Mouse (Mus musculus): Measurements from ENCODE around the gene P4ha2.
A peak's percentile ranks its signal among the peaks of the same experiment; 100 is the strongest.

P4ha2 gene

GRCm38 (mm10) chr11:54068520-54069371, 31.1 kb upstream of the P4ha2 start, which contains the start of gene Pdlim4:
Pdlim4 (minus strand) TSS chr11:54069014.
- no peak for DNase-seq

- peak; percentile 32 to 43 for DNase-seq
These were observed 28.0 kb upstream of the P4ha2 start for GRCm38 (mm10) chr11:54071726-54072445.

DNA sequence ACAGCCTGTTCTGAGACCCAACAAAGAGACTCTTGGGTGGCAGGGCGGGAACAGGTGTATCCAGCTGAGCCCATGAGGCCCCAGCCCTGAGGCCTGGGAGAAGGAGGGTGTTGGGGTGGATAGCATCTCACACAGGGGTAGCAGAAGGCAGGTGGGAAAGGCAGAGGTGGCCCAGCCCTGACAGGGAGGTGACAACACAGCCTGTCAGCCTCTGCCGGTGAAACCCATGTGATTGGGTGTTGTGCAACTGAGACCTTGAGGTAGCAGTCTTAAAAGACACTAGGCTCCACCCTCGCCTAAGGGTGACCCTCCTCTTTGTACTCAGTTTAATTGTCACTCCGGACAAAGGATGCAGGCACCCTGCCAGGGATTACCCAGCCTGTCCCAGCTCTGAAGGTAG, 26.6 kb upstream of the P4ha2 start:
- no peak for DNase-seq

GRCm38 (mm10) chr11:54075353-54075752, 24.5 kb upstream of the P4ha2 start:
- no peak for DNase-seq

GRCm38 (mm10) chr11:54076101-54076500, 23.8 kb upstream of the P4ha2 start:
- DNase-seq = no peak

DNA sequence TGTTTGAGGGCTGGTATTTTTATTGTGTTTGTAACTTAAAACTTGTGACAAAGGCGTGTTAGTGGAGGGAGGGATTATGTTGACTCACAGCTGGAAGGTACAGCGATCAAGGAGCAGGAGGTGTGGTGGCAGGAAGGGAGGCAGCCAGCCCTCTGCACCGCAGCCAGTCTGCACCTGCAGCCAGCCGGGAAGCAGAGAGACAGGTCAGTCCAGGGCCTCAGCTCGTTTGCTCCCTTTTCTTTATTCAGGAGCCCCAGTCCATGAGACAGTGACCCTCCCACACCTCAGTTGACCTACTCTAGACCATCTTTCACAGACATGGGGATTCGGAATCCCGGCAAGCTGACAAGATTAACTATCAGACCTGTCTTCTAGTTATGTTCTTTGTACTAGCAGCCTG, 19.5 kb upstream of the P4ha2 start:
- no peak for DNase-seq

DNA sequence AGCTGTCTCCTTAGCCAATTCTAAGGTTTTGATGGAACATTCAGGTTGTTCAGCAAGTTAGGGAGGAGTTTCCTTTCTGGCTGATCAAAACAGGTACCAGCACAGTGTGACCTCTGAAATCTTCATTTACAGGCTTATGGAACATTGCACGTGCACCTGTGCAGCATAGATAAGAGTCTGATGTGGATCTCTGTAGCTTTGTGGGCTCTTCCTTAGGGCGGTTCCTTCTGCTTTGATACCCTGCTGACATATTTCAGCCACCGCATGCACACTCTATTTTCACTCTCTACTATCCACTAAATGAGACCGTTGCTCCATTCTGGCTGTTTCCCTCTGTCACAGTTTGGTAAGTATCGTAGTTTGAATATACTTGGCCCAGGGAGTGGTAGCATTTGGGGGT, 17.2 kb upstream of the P4ha2 start:
- no peak for DNase-seq

DNA sequence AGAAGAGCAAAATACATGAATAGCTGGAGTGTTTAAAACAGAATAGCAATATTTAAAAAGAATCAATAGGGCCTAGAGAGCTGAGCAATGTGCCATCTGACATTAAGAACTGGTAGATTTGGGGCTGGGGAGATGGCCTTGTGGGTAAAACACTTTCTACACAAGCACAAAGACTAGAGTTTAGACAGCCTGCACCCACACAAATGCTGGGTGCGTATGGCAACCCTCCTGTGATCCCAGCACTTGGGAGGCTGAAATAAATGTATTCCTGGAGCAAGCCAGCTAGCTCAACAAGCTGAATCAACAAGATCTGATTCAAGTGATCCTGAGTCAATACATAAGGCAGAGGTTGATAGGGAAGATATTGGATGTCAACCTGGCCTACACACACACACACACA, 14.9 kb upstream of the P4ha2 start:
- no peak for DNase-seq

DNA sequence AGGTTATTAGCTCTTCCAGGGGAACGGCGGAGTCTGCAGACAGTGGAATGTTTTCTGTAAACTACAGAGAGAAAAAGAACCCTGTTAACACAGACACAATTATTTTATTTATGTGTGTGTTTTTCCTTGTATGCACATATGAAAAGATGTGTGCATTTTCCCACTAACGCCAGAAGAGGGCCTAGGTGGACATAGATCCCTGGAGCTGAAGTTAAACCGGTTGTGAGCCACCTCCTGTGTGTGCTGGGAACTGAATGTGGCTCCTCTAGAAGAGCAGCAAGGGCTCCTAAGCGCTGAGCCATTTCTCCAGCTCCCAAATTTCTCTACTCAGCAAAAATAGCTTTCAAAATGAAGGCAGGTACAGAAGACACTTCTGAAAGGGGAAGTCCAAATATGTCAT, 14.1 kb upstream of the P4ha2 start:
- no peak for DNase-seq

- DNase-seq = no peak
These were observed 11.5 kb upstream of the P4ha2 start for GRCm38 (mm10) chr11:54088253-54088946.

- peak; percentile 83 to 92 for DNase-seq
These were observed 11.0 kb upstream of the P4ha2 start for GRCm38 (mm10) chr11:54088947-54089317.

DNA sequence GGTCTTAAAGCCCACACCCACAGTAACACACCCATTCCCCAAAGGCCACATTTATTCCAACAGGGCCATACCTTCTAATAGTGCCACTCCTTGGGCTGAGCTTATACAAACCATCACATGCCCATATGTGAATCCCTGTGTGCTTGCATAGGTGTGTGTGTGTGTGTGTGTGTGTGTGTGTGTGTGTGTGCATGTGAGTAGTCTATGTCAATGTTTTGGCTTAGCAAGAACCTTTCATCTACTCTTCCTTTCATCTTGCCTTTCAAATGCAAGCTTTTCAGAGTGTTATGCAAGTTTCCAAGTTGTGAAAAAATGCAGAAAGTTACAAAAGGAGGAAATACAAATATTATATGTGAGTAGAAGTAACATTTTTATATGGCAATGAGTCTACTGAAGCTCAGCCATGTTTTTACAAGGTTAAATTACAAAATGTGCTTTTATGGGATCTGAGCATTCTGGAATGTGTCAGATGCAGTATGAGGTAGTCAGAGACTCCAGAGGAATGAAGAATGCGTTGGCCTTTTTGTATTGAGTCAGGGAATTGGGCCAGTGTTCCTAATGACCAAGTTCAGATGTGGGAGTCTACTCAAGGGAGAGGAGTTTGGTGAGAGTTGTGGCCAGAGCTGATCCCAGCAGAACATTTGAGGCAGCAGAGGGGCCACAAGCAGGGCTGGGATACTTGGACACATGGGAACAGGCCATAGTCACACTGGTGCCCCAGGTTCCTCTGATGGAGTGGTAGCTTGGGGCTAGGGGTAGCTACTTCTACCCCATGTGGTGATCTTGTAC, 9.6 kb upstream of the P4ha2 start:
- DNase-seq = no peak

GRCm38 (mm10) chr11:54091726-54092125, 8.2 kb upstream of the P4ha2 start:
- DNase-seq = no peak

DNA sequence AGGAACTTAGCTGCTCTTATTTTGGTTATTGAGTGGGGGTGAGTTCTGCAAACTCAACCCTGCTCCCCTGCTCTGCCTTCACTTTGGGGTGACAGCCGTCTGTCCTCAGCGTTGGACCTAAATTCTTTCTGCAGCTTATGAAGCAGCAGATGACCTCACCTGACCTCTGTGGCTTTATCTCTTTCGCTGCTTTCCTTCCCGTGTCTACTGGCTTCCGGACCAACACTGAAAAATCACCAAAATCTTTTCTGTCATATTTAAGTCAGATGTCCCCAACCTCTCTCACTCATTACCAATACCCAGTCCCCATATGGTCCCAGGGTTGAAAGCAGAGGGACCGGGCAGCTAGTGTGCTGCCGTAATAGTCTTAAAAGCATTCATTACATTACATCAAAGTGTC, 7.7 kb upstream of the P4ha2 start:
- no peak for DNase-seq

DNA sequence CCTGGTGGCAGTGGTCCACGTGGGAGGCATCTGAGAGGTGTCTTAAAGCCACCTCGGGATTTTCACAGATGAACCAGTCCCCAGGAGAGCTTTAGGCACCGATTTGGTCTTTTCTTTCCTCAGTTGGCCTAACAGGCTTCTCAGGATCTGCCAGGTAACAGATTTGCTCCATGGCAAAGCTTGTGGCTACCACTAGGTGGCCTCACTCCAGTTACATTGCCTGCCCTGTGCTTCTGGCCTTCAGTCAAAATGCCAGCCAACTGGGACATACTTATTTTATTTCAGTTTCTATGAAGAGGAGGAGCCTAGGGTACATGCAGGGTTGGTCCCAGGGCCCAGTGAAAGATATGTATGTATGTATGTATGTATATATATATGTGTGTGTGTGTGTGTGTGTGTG, 6.9 kb upstream of the P4ha2 start:
- DNase-seq = peak; percentile 69 to 72

DNA sequence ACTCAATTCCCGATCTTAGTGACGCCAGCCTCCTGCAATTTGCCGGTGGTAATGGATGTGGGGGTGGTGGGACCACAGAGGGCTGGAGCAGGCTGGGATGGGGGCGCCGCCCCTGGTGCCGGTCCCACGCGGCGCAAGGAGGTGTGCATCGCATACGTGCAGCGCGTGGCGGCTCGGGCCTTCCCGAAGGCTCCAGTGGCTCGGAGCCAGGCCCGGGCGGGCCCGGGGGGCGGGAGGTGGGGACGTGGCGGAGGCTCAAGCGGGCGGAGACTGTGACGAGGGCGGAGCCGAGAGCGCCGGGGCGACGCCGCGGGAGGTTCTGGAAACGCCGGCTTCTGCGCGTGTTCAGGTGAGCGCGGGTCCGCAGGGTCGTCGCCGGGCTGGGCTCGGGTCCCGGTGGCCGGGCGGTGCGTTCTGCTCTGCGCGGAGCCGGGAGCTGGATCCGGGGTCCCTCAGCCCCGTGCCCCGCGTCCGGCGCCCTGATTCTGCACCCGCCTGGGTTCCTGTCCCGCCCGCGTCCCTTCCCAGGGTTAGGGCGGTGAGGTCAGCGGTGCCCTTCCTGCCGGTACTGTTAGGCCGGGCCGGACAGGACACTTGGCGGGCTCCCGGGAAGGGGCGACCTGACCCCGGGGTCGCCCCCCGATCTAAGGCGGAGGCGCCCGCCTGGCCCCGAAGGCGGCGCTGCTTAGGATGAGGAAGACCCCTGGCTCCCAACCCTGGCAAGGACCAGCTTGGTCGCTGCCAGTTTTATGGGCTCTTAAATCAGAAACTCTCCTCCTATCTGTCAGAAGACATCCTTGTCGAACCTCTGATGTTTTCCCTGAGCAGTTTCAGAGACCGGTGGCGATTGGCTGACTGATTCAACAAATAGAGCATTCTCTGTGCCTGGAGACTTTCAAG, 1.0 kb downstream of the P4ha2 start:
- DNase-seq = peak in 1 of 2 experiments; percentile 64

- DNase-seq = no peak
These were observed 1.8 kb downstream of the P4ha2 start for GRCm38 (mm10) chr11:54101701-54102100.

- DNase-seq = no peak
These were observed 3.0 kb downstream of the P4ha2 start for GRCm38 (mm10) chr11:54102706-54103449.

DNA sequence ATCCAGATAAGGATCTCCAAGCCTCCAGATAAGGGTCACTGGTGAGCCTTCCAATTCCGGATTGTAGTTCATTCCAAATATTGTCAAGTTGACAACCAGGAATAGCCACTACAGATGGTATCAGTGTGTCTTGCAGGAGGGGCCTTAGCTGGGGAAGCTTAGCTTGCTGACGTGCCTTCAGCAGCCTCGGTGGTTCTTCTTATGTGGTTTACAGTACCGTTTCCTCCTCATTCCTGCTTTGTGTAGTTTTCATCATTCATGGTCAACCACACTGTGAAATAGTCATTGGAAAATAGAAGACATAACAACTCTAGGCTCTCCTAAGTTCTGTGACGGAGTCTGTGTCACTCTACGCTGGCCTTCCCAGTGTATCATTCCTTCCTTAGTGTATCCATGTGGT, 5.1 kb downstream of the P4ha2 start:
- no peak for DNase-seq

- DNase-seq = no peak
These were observed 6.8 kb downstream of the P4ha2 start for GRCm38 (mm10) chr11:54106676-54107075.

- peak; percentile 62 to 69 for DNase-seq
These were observed 7.3 kb downstream of the P4ha2 start for GRCm38 (mm10) chr11:54107239-54107638.
